Mouse (Mus musculus) frontal cortex, postnatal 36 days (tissue): ENCODE measurements around the gene Tmub1.
"Not testable (repeated sequence)": the region's sequence is repeated elsewhere in the genome, so short reads cannot be mapped to it uniquely, and the experiment has no call there.

Experiments used
- DNase-seq, 2 experiments: peaks; one replicate each; pipeline ENCODE4 v3.0.0; 2022; ENCODE audit warnings: low spot score in 2 of 2

The Tmub1 gene

DNA sequence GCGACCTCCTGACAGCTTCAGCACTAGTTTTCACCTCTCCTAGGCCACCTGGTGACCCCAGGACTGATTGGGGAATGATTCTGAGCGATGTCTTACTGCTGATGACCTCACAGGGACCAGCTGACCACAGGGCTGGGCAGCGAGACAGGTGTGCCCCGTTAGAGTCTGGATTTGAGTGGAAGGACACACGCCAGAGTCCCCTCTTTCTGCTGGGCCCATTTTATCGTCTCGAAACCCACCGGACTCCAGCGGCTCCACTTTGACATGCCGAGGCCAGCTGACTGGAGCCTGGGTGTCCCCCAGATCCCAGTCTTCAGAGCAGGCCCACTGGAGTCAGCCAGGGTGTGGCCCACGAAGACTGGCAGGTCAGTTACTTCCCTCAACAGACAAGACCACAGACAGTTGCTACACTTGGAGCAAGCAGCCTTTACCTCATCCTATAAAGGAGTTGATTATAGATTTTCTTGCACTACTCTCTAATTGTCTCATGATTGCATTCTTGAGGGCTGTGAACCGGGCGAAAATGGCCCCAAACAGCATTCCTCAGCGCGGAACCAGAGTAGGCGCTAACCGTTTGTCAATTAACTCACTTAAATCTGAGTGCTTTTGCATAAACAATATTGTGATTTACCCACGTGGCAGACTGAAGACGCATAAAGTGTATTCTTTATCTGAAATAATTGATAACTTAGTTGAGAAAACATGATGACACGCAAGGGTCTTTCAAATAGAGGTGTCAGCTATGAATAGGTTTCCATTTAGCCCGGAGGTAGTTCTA lies 23.5 kb downstream of the Tmub1 start:
- DNase-seq, result no peak

- peak; percentile 99 to 100 for DNase-seq
These were observed 24.3 kb downstream of the Tmub1 start, which contains the start of the genes Cdk5 and Slc4a2 for GRCm38 (mm10) chr5:24423129-24424003. TSS of gene Cdk5 (minus strand) at chr5:24423530. TSS of gene Slc4a2 (plus strand) at chr5:24423837.

- DNase-seq, result no peak
These were observed 27.3 kb downstream of the Tmub1 start for GRCm38 (mm10) chr5:24420381-24420780.

GRCm38 (mm10) chr5:24417587-24417986 lies 30.1 kb downstream of the Tmub1 start:
- no peak for DNase-seq

DNA sequence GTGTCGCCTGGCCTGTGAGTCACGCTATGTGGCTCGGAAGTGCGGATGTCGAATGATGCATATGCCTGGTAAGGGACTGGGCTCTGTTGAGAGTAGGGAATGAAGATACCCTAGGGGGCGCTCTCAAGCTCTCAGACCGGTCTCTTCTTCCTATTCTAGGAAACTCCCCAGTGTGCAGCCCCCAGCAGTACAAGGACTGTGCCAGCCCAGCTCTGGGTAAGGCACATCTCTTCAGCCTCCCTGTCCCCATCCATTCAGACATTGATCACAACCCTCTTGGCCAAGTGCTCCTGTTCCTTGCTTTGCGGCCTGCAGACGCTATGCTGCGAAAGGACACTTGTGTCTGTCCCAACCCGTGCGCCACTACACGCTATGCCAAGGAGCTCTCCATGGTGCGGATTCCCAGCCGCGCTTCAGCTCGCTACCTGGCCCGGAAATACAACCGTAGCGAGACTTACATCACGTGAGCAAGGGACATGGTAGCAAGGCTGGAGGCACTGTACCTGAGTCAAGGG lies 31.4 kb downstream of the Tmub1 start:
- DNase-seq, result peak in 1 of 2 experiments; percentile 78

DNA sequence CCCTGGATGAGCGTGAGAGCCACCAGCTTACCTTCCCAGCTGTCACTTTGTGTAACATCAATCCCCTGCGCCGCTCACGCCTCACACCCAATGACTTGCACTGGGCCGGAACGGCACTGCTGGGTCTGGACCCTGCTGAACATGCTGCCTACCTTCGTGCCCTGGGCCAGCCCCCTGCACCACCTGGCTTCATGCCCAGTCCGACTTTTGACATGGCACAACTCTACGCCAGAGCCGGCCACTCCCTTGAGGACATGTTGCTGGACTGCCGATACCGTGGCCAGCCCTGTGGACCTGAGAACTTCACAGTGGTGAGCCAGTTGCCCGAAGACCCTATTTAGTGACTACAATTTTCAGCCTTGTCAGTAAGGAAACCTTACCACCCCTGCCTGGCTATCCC lies 33.7 kb downstream of the Tmub1 start:
- DNase-seq, result no peak

DNA sequence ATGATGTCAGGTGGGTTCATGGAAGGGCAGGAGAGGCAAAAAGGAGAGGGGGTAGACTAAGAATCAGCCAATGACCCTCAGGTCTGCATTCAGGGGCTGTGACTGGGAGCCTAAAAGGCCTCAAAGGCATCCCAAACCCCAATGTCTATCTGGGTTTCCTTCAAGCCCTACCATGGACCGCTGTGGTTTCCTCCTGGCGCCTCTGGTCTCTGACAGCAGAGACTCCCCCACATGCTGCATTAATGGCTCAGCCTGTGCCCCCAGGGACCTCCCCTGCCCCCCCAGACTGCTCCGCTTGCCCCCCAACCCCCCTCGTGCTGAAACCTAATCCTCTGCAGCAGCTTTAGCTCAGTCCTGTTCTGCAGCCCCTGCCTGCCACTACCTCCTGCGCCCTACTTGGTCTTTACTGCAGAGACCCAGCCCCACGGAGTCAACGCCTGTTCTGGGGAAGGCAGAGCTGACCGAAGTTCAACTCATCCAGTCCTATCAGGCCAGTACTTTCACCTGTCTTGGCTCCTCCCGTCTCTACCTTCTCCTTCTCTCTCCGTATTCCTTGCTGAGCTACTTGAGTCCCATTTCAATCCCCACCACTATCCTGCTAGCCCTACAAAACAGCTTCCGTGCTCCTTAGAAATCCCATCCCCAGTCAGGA lies 34.5 kb downstream of the Tmub1 start, which contains the start of gene Asic3:
Gene Asic3, plus strand, starts transcription at position 351 of the 652 bp plus-strand sequence.
- DNase-seq, result no peak

DNA sequence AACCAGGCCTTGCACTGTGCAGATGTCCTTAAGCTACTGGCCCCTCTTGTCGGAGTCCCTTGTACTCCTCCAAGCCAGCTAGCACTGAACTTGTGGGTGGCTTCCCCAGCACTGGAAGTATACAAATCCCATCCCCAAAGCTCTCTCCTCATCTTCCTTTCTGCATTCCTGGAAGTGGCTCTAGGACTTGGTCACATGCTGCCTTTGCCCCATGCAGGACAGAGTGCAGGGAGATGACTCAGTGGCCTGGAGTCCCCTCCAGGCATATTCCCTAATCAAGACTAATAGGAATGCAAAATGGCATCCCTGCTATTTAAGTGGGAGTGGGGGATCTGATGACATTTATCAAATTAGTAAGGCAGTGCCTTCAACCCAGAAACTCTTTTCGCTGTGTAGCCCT lies 35.6 kb downstream of the Tmub1 start:
- DNase-seq, result no peak

DNA sequence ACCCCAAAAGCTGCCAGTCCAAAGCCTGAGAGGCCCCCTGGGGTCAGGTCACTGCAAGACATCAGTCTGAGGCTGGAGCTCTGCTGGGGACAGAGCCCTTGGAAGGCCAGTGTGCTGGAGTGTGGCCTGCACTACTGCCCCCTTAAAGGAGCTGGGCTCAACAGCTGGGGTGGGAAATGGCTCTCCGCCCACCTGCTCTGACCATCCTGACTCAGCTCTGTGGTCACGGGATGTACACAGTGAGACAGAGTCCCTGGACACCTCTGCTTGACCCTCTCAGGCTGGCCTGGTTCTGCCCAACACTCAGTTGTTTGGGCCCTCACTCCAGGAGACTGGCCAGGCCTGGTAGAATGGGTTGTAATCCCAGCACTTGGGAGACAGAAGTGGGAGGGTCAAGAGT lies 38.2 kb downstream of the Tmub1 start:
- no peak for DNase-seq

GRCm38 (mm10) chr5:24408651-24409050 lies 39.0 kb downstream of the Tmub1 start:
- DNase-seq, result no peak

GRCm38 (mm10) chr5:24405389-24405876 lies 42.2 kb downstream of the Tmub1 start:
- DNase-seq, result no peak

- DNase-seq, result no peak
These were observed 42.9 kb downstream of the Tmub1 start for GRCm38 (mm10) chr5:24404594-24405360.

GRCm38 (mm10) chr5:24401969-24402368 lies 45.7 kb downstream of the Tmub1 start:
- DNase-seq, result no peak

DNA sequence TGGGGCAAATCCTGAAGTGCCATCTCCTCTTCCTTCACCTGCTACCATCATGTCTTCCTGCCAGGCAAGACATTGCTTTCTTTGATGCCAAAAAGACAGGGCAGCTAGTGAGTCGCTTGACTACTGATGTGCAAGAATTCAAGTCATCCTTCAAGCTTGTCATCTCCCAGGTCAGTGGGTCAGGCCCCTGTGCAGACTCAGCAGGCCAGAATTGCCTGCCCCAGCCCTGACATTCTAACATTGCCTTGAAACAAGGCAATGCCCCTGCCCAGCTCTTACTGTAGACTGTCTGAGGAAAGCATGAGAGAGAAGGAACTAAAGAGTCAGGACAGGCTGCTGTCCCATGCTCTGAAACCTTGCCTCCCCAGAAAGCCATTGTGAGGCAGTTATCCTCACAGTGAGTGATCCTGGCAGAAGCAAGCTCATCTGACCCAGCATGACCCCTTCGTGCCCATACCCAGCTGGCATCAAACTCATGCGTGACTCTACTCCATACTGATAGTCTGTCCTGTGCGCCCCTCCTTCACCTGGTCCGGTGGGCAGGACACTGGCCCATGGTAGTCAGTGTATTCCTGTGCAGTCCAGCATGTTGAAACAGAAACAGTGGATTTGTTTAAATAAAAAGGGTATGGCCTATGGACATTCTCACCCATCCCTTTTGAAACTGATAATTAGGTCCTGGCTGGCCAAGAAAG lies 46.6 kb downstream of the Tmub1 start:
- no peak for DNase-seq

DNA sequence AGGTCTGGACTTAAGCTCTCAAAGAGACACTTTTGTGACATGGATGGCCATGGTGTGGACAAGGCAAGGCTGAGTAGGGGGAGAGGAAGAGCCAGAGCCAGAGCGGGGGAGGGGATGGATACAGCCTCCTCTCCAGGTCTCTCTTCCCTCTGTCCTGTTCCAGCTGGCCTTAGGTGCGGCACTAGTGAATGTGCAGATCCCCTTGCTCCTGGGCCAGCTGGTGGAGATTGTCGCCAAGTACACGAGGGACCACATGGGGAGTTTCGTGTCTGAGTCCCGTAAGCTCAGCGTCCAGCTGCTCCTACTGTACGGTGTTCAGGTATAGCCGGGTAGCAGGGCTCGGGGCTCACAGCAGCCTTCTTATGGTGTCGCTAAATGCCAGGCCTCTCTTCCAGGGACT lies 47.3 kb downstream of the Tmub1 start:
- DNase-seq, result no peak

GRCm38 (mm10) chr5:24399686-24400085 lies 48.0 kb downstream of the Tmub1 start:
- DNase-seq, result no peak

GRCm38 (mm10) chr5:24396254-24396653 lies 51.4 kb downstream of the Tmub1 start:
- DNase-seq, result not testable (repeated sequence)
